Mouse (Mus musculus) megakaryocyte progenitor cell, adult 5-6 weeks (primary cell): ENCODE data around the gene Oasl2. TPM values are rescaled to one million over a fixed set of nuclear protein-coding genes. Genes with fewer than 3 reads are reported as not detected.
"Not testable (repeated sequence)": the region's sequence is repeated elsewhere in the genome, so short reads cannot be mapped to it uniquely, and the experiment has no call there.

ENCODE experiments used
- ATAC-seq: replicated peaks from 2 replicates; pipeline ENCODE4 v1.8.0; 2016; ENCODE audit warnings: mild to moderate bottlenecking, moderate TSS enrichment, inconsistent platforms; ENCODE audit not compliant: poor library complexity
- total RNA-seq, 2 experiments: library from RNA; stranded (forward) in 1 of 2; stranded (reverse) in 1 of 2; fragments of 157-497, 149-512 nt in 1 of 2; fragments of 200-1000 nt in 1 of 2; gene quantifications; 2 replicates each; pipeline versions ENCODE4 v1.2.3 to v1.2.4; 2015 to 2017

Oasl2 gene
- 2.9 and 10.3 TPM in 2 replicates for total RNA-seq (2015)
- 2.5 and 5.6 TPM in 2 replicates for total RNA-seq (2017)

DNA sequence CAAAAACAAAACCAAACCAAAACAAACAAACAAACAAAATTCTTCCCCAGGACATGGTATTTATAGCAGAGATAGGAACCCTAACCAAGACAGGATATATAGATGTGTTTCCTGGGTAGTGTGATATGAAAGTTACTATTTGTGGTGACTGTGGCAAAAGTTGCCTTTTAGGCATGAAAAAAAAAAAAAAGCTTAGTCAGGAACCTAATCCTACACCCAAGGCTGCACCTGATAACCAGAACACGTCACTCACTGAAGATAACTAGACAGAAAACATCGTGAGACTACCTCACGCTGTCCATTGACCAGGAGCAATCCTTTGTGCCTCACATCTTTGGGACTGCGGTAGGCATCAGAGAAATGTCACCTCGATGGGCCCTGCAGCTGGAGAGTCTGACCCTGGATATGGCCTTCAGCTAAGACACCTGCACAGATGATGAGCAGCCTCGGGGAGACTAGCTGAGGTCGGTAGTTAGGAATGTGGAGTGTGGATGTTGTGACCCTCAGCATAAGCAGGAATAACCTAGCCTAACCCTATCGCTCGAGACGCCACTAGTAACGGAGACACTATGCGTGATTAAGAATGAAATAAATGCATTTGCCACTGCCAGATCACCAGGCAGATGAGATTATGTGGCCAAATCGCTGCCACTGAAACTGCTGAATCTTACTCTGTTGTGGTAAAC lies at the start of gene Oasl2:
TSS of gene Oasl2 (plus strand) at position 249 of the 686 bp plus-strand sequence.
- peak; percentile 74 for ATAC-seq

GRCm38 (mm10) chr5:114851565-114852236 lies 45.0 kb upstream of the Oasl2 start:
- no peak for ATAC-seq

GRCm38 (mm10) chr5:114853364-114853763 lies 43.4 kb upstream of the Oasl2 start, which contains the start of gene 4930519G04Rik:
Gene 4930519G04Rik, plus strand, starts transcription at chr5:114853664.
- not testable (repeated sequence) for ATAC-seq

DNA sequence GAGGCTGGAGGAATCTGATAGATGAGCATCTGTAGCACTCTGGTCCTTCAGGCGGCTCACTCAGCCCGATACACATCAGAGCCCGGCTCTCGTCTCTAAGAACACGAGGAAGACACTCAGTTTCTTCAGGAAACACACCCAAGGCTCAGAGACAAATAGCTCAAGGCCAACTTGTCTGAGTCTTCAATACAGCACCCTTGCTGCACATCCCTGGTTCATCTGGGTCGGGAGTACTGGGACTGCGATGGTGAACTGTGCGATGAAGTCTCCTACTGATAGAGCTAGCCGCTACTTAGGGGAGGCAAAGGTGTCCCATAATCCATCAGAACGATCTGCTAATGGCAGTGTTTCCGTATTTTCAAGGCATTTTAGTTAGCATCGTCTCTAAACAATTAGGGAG lies 38.2 kb upstream of the Oasl2 start, which contains the start of gene Gm9936:
TSS of gene Gm9936 (minus strand) at position 101 of the 400 bp plus-strand sequence.
- no peak for ATAC-seq

DNA sequence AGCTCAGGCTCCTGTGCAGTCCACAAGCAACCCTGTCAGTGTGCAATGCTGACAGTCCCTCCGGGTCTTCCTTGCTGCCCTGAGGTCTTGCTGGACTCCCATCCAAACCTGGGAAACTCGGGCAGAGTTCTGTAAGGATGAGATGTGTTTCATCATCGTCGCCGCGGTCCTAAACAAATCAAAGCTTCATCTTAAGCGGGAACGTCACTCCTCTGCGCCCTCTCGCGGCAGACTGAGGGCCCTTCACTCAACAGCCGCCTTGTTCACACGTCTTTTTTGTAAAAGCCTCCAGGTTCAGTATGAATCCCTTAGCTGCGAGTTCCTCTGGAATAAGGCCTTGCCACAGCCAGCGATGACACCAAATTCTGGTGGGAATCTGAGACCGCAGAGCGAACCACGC lies 37.5 kb upstream of the Oasl2 start:
- peak; percentile 87 for ATAC-seq

DNA sequence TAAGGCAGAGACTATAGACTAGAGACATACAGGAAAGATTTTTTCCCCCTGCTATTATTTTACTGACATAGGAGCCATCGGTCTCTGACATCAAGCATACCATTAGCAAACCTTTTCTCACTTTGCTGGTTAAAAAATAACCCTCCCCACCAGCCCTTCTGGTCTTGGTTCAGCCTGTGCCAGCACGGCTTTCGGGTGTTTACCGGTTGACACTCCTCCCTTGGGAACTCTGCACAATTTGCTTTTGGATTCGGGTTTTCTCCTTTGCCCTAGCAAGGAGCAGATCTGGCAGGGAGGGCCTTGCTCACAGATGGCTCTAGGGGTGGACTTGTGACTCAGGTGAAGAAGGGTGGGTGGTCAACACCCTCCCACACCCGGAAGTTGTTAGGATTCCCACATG lies 35.0 kb upstream of the Oasl2 start:
- ATAC-seq, result no peak

DNA sequence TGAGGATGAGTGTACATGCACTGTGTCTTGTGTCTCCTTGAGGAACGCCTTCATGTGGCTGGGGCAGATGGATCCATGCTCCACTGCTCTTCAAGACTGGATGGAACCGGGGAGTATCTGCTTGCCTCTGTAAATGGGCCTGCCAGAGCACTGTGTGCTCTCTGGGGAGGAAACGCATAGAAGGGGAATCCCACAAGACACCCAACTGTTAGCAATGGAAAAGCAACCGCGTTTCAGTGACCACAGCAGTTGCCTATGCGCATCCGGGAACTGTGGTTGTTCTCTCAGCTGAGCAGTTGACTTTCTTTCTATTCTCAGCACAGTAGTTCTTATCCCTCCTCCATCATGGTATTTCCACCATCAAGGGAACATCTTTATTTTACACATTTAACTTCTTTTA lies 31.9 kb upstream of the Oasl2 start:
- ATAC-seq, result no peak

GRCm38 (mm10) chr5:114865279-114865678 lies 31.5 kb upstream of the Oasl2 start:
- ATAC-seq, result no peak

GRCm38 (mm10) chr5:114875858-114876257 lies 20.9 kb upstream of the Oasl2 start:
- peak; percentile 70 for ATAC-seq

- no peak for ATAC-seq
These were observed 20.4 kb upstream of the Oasl2 start for GRCm38 (mm10) chr5:114876331-114876730.

DNA sequence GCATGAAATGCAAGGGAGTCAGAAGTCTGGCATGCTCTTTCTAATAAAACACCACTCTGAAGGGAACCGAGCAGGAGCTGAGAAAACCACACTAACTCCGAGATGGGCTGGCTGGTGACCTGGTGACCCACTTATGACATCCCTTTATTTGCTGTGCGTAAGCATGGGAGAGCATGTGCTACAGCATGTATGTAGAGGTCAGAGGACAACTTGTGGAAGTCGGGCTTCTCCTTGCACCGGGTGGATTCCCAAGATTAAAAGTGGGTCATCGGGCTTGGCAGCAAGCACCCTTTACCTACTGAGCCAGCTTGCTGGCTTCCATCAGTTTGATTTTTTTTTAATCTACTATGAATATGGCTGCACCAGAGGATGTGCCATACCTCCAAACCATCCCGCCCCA lies 19.2 kb upstream of the Oasl2 start:
- ATAC-seq, result no peak

GRCm38 (mm10) chr5:114879399-114879798 lies 17.3 kb upstream of the Oasl2 start:
- no peak for ATAC-seq

- not testable (repeated sequence) for ATAC-seq
These were observed 14.4 kb upstream of the Oasl2 start for GRCm38 (mm10) chr5:114882319-114882718.

DNA sequence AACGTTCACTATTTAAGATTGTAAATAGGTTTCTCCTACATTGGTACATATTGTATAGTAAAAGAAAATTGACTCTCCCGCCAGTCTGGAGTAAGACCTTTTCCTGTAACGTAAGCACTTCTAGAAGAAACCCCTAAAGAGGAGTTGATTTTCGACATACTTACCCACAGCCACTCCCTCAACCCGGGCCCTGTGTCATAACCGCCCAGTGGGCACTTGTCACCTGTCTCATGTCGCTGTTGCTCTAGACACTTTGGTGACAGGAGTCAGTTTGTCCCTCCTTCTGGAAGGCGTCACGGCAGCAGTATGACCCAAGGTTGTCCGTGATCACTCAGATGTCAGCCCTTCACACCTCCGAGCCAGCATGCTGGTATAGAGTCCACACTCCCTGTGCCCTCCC lies 13.7 kb upstream of the Oasl2 start:
- ATAC-seq, result peak; percentile 92

GRCm38 (mm10) chr5:114886801-114887200 lies 9.9 kb upstream of the Oasl2 start:
- no peak for ATAC-seq

DNA sequence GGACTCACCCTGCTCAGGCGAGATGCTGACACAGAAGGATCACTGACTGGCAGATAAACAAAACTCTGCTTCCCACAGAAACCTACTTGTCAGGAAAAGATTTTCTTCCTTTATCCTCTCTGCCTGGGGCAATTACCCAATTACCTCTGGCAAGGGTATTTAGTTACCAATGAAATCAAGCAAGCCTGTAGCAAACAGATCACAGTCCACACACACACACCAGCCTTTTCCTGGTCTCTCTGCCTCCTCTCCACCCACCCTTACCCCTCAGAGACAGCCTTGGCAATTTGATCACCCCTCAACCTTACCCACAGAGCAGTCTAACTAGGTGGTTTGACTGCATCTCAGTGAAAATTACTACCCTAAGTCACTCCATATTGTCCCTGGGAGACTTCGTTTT lies 7.7 kb upstream of the Oasl2 start:
- no peak for ATAC-seq

DNA sequence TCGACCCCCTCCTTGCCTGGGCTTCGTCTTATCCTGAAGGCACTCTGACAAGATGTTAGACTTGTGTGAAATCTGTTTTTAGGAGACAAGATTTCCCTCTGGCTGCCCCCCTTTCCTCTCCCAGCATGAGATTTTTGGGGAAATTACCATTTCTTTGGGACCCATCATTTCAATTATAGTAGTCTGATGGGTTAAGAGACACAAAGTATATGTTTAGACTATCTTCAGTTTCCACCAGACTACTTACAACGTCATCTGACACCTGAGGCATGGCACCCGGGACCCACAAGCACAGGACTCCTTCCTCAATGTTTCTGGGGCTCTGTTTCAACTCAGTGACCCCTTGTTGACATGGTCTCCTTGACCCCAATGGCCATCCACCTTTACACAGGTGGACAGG lies 1.2 kb upstream of the Oasl2 start:
- no peak for ATAC-seq

DNA sequence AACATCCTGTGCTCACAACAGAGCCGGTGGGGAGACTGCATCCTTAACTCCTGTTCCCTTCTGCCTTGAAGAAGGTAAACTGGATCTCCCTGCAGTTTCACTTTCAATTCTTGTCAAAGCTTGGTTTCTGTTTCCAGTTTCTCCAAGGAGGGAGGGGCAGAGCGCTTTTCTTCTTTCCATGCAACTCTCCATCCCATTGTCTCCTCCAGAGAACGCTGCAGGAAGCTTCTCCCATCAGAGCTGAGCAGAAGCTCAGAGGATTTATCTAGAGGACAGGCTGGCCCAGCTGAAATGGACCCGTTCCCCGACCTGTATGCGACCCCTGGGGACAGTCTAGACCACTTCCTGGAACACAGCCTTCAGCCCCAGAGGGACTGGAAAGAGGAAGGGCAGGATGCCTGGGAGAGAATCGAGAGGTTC lies 648 bp downstream of the Oasl2 start:
- ATAC-seq, result peak; percentile 63

GRCm38 (mm10) chr5:114898857-114899256 lies 2.1 kb downstream of the Oasl2 start:
- no peak for ATAC-seq

GRCm38 (mm10) chr5:114902413-114902812 lies 5.7 kb downstream of the Oasl2 start:
- ATAC-seq, result peak; percentile 94

GRCm38 (mm10) chr5:114908598-114909305 lies 12.0 kb downstream of the Oasl2 start:
- ATAC-seq, result no peak

DNA sequence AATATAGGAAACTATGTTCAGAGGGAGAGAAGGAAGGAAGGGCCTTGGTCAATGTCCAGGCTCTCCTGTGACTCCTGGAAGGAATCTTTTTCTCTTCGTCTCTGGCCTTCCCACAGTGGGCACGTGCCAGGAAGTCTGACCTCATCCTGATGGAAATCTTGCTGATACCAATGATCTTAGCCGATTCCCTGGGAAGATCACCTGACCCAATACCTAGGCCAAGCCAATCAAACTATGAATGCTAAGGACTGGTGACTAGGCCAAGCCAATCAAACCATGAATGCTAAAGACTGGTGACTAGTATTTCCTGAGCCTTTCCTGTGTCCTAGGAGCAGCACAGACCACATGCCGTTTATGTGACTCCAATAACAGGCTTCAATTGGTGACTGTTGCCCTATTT lies 16.9 kb downstream of the Oasl2 start:
- no peak for ATAC-seq
